In genomic region chr17:30354381-30354780, GRCm38 (mm10) we compare ENCODE assay signal across 12 mouse cellular contexts.
"Had no signal": no experiment of that assay in that cellular context is flagged by ENCODE, and none has a peak within 500 bp of the region (broad histone marks: within the 10 kb centered on the region; RNA-seq: fewer than 3 reads in every experiment).

No protein-coding gene starts in this region.

- ATAC-seq: intestine, embryonic 15.5 days had no signal

- H3K9me3 ChIP-seq: intestine, embryonic 15.5 days; midbrain, embryonic 10.5 days; neural tube, embryonic 12.5 days; stomach, embryonic 15.5 days had no signal

- H3K4me2 ChIP-seq: intestine, embryonic 15.5 days; liver, embryonic 11.5 days; lung, embryonic 14.5 days; neural tube, embryonic 12.5 days; stomach, embryonic 15.5 days had no signal

- H3K9ac ChIP-seq: intestine, embryonic 15.5 days; lung, embryonic 14.5 days; neural tube, embryonic 12.5 days; stomach, embryonic 15.5 days had no signal

- H3K27ac ChIP-seq: intestine, embryonic 15.5 days; layer of hippocampus, adult 2 months; midbrain, embryonic 10.5 days; neural tube, embryonic 12.5 days; stomach, embryonic 15.5 days had no signal

- H3K4me3 ChIP-seq: intestine, embryonic 15.5 days; layer of hippocampus, adult 2 months; midbrain, embryonic 10.5 days; neural tube, embryonic 12.5 days; stomach, embryonic 15.5 days had no signal

- H3K27me3 ChIP-seq: intestine, embryonic 15.5 days; neural tube, embryonic 12.5 days; stomach, embryonic 15.5 days had no signal

- H3K36me3 ChIP-seq: intestine, embryonic 15.5 days; midbrain, embryonic 10.5 days; neural tube, embryonic 12.5 days; stomach, embryonic 15.5 days had no signal

- DNase-seq: lung, embryonic 14.5 days; lung, postnatal 10 days; lung, postnatal 4 days; midbrain, embryonic 14.5 days; thymus, adult 2 months; thymus, postnatal 25 days had no signal
